Mouse (Mus musculus) ES-Bruce4 (cell line): ENCODE data around the gene Olfr691. TPM values are rescaled to one million over a fixed set of nuclear protein-coding genes. Genes with fewer than 3 reads are reported as not detected.

Experiments used
- H3K27ac ChIP-seq: 2 replicates; pipeline ENCODE4 v1.5.1; 2012; ENCODE audit warnings: low read length, inconsistent platforms; ENCODE audit not compliant: insufficient read depth
- H3K27me3 ChIP-seq: 2 replicates; pipeline ENCODE4 v1.6.1; 2012; ENCODE audit warnings: mild to moderate bottlenecking, low read length, inconsistent platforms; ENCODE audit not compliant: control insufficient read depth, poor library complexity, insufficient read depth, severe bottlenecking
- H3K36me3 ChIP-seq: 2 replicates; pipeline ENCODE4 v1.6.1; 2012; ENCODE audit warnings: inconsistent platforms, mild to moderate bottlenecking, low read length, moderate library complexity; ENCODE audit not compliant: control insufficient read depth, poor library complexity, insufficient read depth, severe bottlenecking
- H3K4me1 ChIP-seq: one replicate; pipeline ENCODE4 v1.8.1; 2011; ENCODE audit warnings: low read length; ENCODE audit not compliant: control insufficient read depth, insufficient read depth
- H3K4me3 ChIP-seq: 2 replicates; pipeline ENCODE4 v1.5.1; 2011; ENCODE audit warnings: low read depth, mild to moderate bottlenecking, low read length
- H3K9ac ChIP-seq: 2 replicates; pipeline ENCODE4 v1.6.1; 2012; ENCODE audit warnings: low read depth, mild to moderate bottlenecking, inconsistent platforms; ENCODE audit not compliant: poor library complexity, severe bottlenecking
- H3K9me3 ChIP-seq: replicated peaks from 2 replicates; pipeline ENCODE4 v1.6.1; 2012; ENCODE audit warnings: mild to moderate bottlenecking, low read length, inconsistent platforms; ENCODE audit not compliant: control insufficient read depth, poor library complexity, insufficient read depth, severe bottlenecking
- CTCF ChIP-seq: IDR thresholded peaks from one replicate; pipeline ENCODE4 v1.8.1; 2011; ENCODE audit warnings: low read depth, low read length
- EP300 ChIP-seq: IDR thresholded peaks from 2 replicates; pipeline ENCODE4 v1.6.1; 2011; ENCODE audit warnings: low read depth, low read length; ENCODE audit not compliant: insufficient read depth
- POLR2A ChIP-seq: IDR thresholded peaks from one replicate; pipeline ENCODE4 v1.8.1; 2011; ENCODE audit warnings: low read length; ENCODE audit not compliant: insufficient read depth
- polyA plus RNA-seq: library from polyadenylated mRNA; stranded (reverse); fragments of >200 nt; gene quantifications from 2 replicates; pipeline ENCODE4 v1.2.4, GENCODE M21; 2011; ENCODE audit warnings: low read depth; ENCODE audit not compliant: missing spikeins, insufficient read depth, insufficient read length

The Olfr691 gene
- polyA plus RNA-seq, 1 experiment = not detected

- Histone ChIP-seq H3K9me3 (no peaks in the 10 kb centered on the region), H3K27ac (no peak overlapping the region), H3K4me3 (no peak overlapping the region), H3K4me1 (no peaks in the 10 kb centered on the region), H3K9ac (no peak overlapping the region), H3K27me3 (no peaks in the 10 kb centered on the region), H3K36me3 (no peaks in the 10 kb centered on the region)
- TF ChIP-seq CTCF (no peak), EP300 (no peak), POLR2A (no peak)
Observed at GRCm38 (mm10) chr7:105342752-105343151, 682 bp upstream of the Olfr691 start.

GRCm38 (mm10) chr7:105334004-105334403 is 8.1 kb downstream of the Olfr691 start, which contains the start of gene Olfr690:
Gene Olfr690, minus strand, starts transcription at chr7:105334104.
- Histone ChIP-seq H3K9me3 (no peaks in the 10 kb centered on the region), H3K4me1 (no peaks in the 10 kb centered on the region), H3K27ac (no peak within 1 kb of the TSS), H3K9ac (no peak within 1 kb of the TSS), H3K27me3 (no peaks in the 10 kb centered on the region), H3K4me3 (no peak within 1 kb of the TSS), H3K36me3 (no peaks in the 10 kb centered on the region)
- no peak for TF ChIP-seq CTCF
- no peak for TF ChIP-seq POLR2A
- no peak for TF ChIP-seq EP300

GRCm38 (mm10) chr7:105325302-105325701 is 16.8 kb downstream of the Olfr691 start:
- no peak overlapping the region for H3K27ac ChIP-seq
- H3K27me3 ChIP-seq = no peaks in the 10 kb centered on the region; the same call in 1 of the 2 replicates
- H3K9ac ChIP-seq = no peak overlapping the region
- no peaks in the 10 kb centered on the region for H3K36me3 ChIP-seq
- H3K9me3 ChIP-seq = no peaks in the 10 kb centered on the region
- H3K4me3 ChIP-seq = no peak overlapping the region
- TF ChIP-seq POLR2A = no peak
- TF ChIP-seq EP300 = no peak
- no peak for TF ChIP-seq CTCF
- H3K4me1 ChIP-seq = no peaks in the 10 kb centered on the region

- no peak within 1 kb of the TSS for H3K9ac ChIP-seq
- H3K27me3 ChIP-seq = no peaks in the 10 kb centered on the region
- no peak within 1 kb of the TSS for H3K27ac ChIP-seq
- TF ChIP-seq EP300 = no peak
- TF ChIP-seq CTCF = no peak
- no peak for TF ChIP-seq POLR2A
- H3K36me3 ChIP-seq = no peaks in the 10 kb centered on the region
- no peaks in the 10 kb centered on the region for H3K9me3 ChIP-seq
- no peaks in the 10 kb centered on the region for H3K4me1 ChIP-seq
- H3K4me3 ChIP-seq = no peak within 1 kb of the TSS
Observed at GRCm38 (mm10) chr7:105310865-105311264, 31.2 kb downstream of the Olfr691 start, which contains the start of gene Olfr689. Gene Olfr689, plus strand, starts transcription at chr7:105311165.

GRCm38 (mm10) chr7:105290051-105290450 is 52.0 kb downstream of the Olfr691 start:
- H3K4me1 ChIP-seq = no peaks in the 10 kb centered on the region
- no peak overlapping the region for H3K4me3 ChIP-seq
- H3K9ac ChIP-seq = no peak overlapping the region
- no peaks in the 10 kb centered on the region for H3K9me3 ChIP-seq
- H3K27me3 ChIP-seq = no peaks in the 10 kb centered on the region
- H3K36me3 ChIP-seq = no peaks in the 10 kb centered on the region
- no peak overlapping the region for H3K27ac ChIP-seq
- TF ChIP-seq EP300 (no peak), POLR2A (no peak), CTCF (no peak)

- Histone ChIP-seq H3K4me3 (no peak within 1 kb of the TSS), H3K9ac (no peak within 1 kb of the TSS), H3K36me3 (no peaks in the 10 kb centered on the region), H3K27ac (no peak within 1 kb of the TSS), H3K4me1 (no peaks in the 10 kb centered on the region), H3K27me3 (no peaks in the 10 kb centered on the region), H3K9me3 (no peaks in the 10 kb centered on the region)
- no peak for TF ChIP-seq CTCF
- TF ChIP-seq POLR2A = no peak
- no peak for TF ChIP-seq EP300
Observed at GRCm38 (mm10) chr7:105287795-105288194, 54.3 kb downstream of the Olfr691 start, which contains the start of gene Olfr688. Gene Olfr688, plus strand, starts transcription at chr7:105288095.

Other genes with a start within 250 kb of the Olfr691 start
- not detected in 2 replicates for gene Olfr680-ps1, start 249.5 kb downstream of the Olfr691 start, polyA plus RNA-seq
- gene Olfr681, start 225.4 kb downstream of the Olfr691 start, polyA plus RNA-seq = not detected in 2 replicates
- gene Olfr683, start 195.3 kb downstream of the Olfr691 start, polyA plus RNA-seq = not detected in 2 replicates
- not detected in 2 replicates for gene Olfr684, start 178.6 kb downstream of the Olfr691 start, polyA plus RNA-seq
- gene Olfr685, start 156.3 kb downstream of the Olfr691 start, polyA plus RNA-seq = not detected in 2 replicates
- gene Olfr686, start 134.8 kb downstream of the Olfr691 start, polyA plus RNA-seq = not detected in 2 replicates
- gene Olfr688, start 54.2 kb downstream of the Olfr691 start, polyA plus RNA-seq = not detected in 2 replicates
- not detected in 2 replicates for gene Olfr689, start 31.1 kb downstream of the Olfr691 start, polyA plus RNA-seq
- gene Olfr690, start 8.2 kb downstream of the Olfr691 start, polyA plus RNA-seq = 0.62 TPM in 1 of 2 replicates, not detected in the other
- gene Olfr692, start 26.0 kb upstream of the Olfr691 start, polyA plus RNA-seq = not detected in 2 replicates
- gene Gm5901, start 32.8 kb upstream of the Olfr691 start, polyA plus RNA-seq = not detected in 2 replicates
- 46.2 and 49.7 TPM in 2 replicates for gene Fam160a2, start 57.8 kb upstream of the Olfr691 start, polyA plus RNA-seq
- not detected in 2 replicates for gene Cnga4, start 62.3 kb upstream of the Olfr691 start, polyA plus RNA-seq
- 0.40 TPM in 1 of 2 replicates, not detected in the other for gene Cckbr, start 83.5 kb upstream of the Olfr691 start, polyA plus RNA-seq
- 0.96 and 1.1 TPM in 2 replicates for gene Cavin3, start 140.0 kb upstream of the Olfr691 start, polyA plus RNA-seq
- 16.2 and 17.1 TPM in 2 replicates for gene Smpd1, start 212.1 kb upstream of the Olfr691 start, polyA plus RNA-seq
- 14.7 and 16.0 TPM in 2 replicates for gene Apbb1, start 239.4 kb upstream of the Olfr691 start, polyA plus RNA-seq